ENCODE assay signal across 9 mouse cellular contexts in genomic region chr8:69329289-69329688, GRCm38 (mm10). TPM values are rescaled to one million over a fixed set of nuclear protein-coding genes. Genes with fewer than 3 reads are reported as not detected.
DNase-seq lines count a peak whose midpoint lies in the region; ATAC-seq and TF ChIP-seq lines count a peak whose summit lies in the region.
"Not testable (repeated sequence)": the region's sequence is repeated elsewhere in the genome, so short reads cannot be mapped to it uniquely, and the experiment has no call there.
"Had no signal": no experiment of that assay in that cellular context is flagged by ENCODE, and none has a peak within 500 bp of the region (broad histone marks: within the 10 kb centered on the region; RNA-seq: fewer than 3 reads in every experiment).

No protein-coding gene starts in this region.

- WGBS in forebrain, embryonic 16.5 days: 60% methylated on average over 6 of the region's 6 CpGs
- WGBS in hindbrain, embryonic 11.5 days: 70% methylated on average over 6 of the region's 6 CpGs
- 56% methylated on average over 6 of the region's 6 CpGs for WGBS in kidney, embryonic 15.5 days
- 20% methylated on average over 6 of the region's 6 CpGs for WGBS in liver, embryonic 13.5 days (ENCODE audit: insufficient replicate concordance)
- WGBS in midbrain, embryonic 11.5 days: 65% methylated on average over 6 of the region's 6 CpGs

- DNase-seq in embryo, embryonic 9.5 days (ENCODE audit: extremely low spot score): peak; percentile 1
- DNase-seq in hindbrain, embryonic 11.5 days (ENCODE audit: low spot score); liver, embryonic 13.5 days; midbrain, embryonic 11.5 days (ENCODE audit: low spot score, missing footprints): not testable (repeated sequence)
- DNase-seq in retina, embryonic 14.5 days (ENCODE audit: low spot score): peak; percentile 6

- H3K27ac ChIP-seq in forebrain, embryonic 16.5 days (ENCODE audit: low read length); hindbrain, embryonic 11.5 days (ENCODE audit: low read depth, low read length); liver, embryonic 13.5 days; midbrain, embryonic 11.5 days (ENCODE audit: low read depth, low read length): not testable (repeated sequence)
- H3K27ac ChIP-seq in kidney, embryonic 15.5 days: 0 out of 2 replicates have a peak overlapping the region, but pooled peaks have one; percentile 22

- H3K36me3 ChIP-seq in E14TG2a.4 (ENCODE audit: insufficient read depth, low read length); forebrain, embryonic 16.5 days (ENCODE audit: control insufficient read depth, insufficient read depth); hindbrain, embryonic 11.5 days (ENCODE audit: control insufficient read depth, insufficient read depth, low read length); kidney, embryonic 15.5 days; liver, embryonic 13.5 days; midbrain, embryonic 11.5 days (ENCODE audit: control insufficient read depth, insufficient read depth, low read length): not testable (repeated sequence)

- not testable (repeated sequence) for H3K27me3 ChIP-seq in E14TG2a.4 (ENCODE audit: insufficient read depth, low read length); forebrain, embryonic 16.5 days (replicated peaks; ENCODE audit: control insufficient read depth, insufficient read depth, low read length); hindbrain, embryonic 11.5 days (ENCODE audit: control insufficient read depth, insufficient read depth, low read length); kidney, embryonic 15.5 days; liver, embryonic 13.5 days; midbrain, embryonic 11.5 days (ENCODE audit: control insufficient read depth, insufficient read depth, low read length)

- H3K9me3 ChIP-seq in E14TG2a.4 (ENCODE audit: low read length); forebrain, embryonic 16.5 days (ENCODE audit: control insufficient read depth, low read length); hindbrain, embryonic 11.5 days (ENCODE audit: control insufficient read depth, low read length); kidney, embryonic 15.5 days (replicated peaks); liver, embryonic 13.5 days (replicated peaks); midbrain, embryonic 11.5 days (ENCODE audit: control insufficient read depth, low read length): not testable (repeated sequence)

- H3K4me1 ChIP-seq in E14TG2a.4 (replicated peaks; ENCODE audit: low read depth, low read length); forebrain, embryonic 16.5 days (replicated peaks; ENCODE audit: control insufficient read depth, insufficient read depth, low read length); hindbrain, embryonic 11.5 days (replicated peaks; ENCODE audit: control insufficient read depth, insufficient read depth, low read length); kidney, embryonic 15.5 days; liver, embryonic 13.5 days (replicated peaks); midbrain, embryonic 11.5 days (ENCODE audit: control insufficient read depth, insufficient read depth, low read length): not testable (repeated sequence)

- H3K4me2 ChIP-seq in forebrain, embryonic 16.5 days (ENCODE audit: low read length): peak overlapping the region; percentile 69
- peak overlapping the region; percentile 47 for H3K4me2 ChIP-seq in hindbrain, embryonic 11.5 days (replicated peaks; ENCODE audit: low read depth, low read length)
- peak overlapping the region; percentile 67 for H3K4me2 ChIP-seq in kidney, embryonic 15.5 days
- peak overlapping the region; percentile 65 for H3K4me2 ChIP-seq in liver, embryonic 13.5 days
- peak overlapping the region; percentile 52 for H3K4me2 ChIP-seq in midbrain, embryonic 11.5 days

- ATAC-seq in forebrain, embryonic 16.5 days; hindbrain, embryonic 11.5 days (ENCODE audit: low FRiP score); kidney, embryonic 15.5 days (replicated peaks; ENCODE audit: low FRiP score); liver, embryonic 13.5 days (ENCODE audit: low read depth); midbrain, embryonic 11.5 days (ENCODE audit: low FRiP score): not testable (repeated sequence)

- peak overlapping the region; percentile 60 for H3K9ac ChIP-seq in forebrain, embryonic 16.5 days (replicated peaks; ENCODE audit: low read depth, low read length)
- H3K9ac ChIP-seq in hindbrain, embryonic 11.5 days (ENCODE audit: low read depth, low read length); liver, embryonic 13.5 days: not testable (repeated sequence)
- H3K9ac ChIP-seq in kidney, embryonic 15.5 days: peak overlapping the region; percentile 35
- H3K9ac ChIP-seq in midbrain, embryonic 11.5 days (ENCODE audit: low read length): peak overlapping the region; percentile 54

- TF ChIP-seq CTCF in E14TG2a.4 (conservative IDR thresholded peaks at IDR 0.05; ENCODE audit: low read length): not testable (repeated sequence)

- peak overlapping the region; percentile 41 for H3K4me3 ChIP-seq in E14TG2a.4 (replicated peaks; ENCODE audit: low read length)
- H3K4me3 ChIP-seq in forebrain, embryonic 16.5 days (replicated peaks; ENCODE audit: low read length): peak overlapping the region; percentile 42
- peak overlapping the region; percentile 21 for H3K4me3 ChIP-seq in hindbrain, embryonic 11.5 days (ENCODE audit: low read depth, low read length)
- H3K4me3 ChIP-seq in kidney, embryonic 15.5 days (replicated peaks): peak overlapping the region; percentile 43
- peak overlapping the region; percentile 37 for H3K4me3 ChIP-seq in liver, embryonic 13.5 days (replicated peaks)
- peak overlapping the region; percentile 22 for H3K4me3 ChIP-seq in midbrain, embryonic 11.5 days (ENCODE audit: low read depth, low read length)

RNA-seq across cellular contexts. Expression of gene D130040H23Rik, which starts 58.4 kb away (rescaled TPM):
- polyA plus RNA-seq in forebrain, embryonic 16.5 days (2015; fragmentation: Nextera tagmentation; extraction: Ambion mirVana): 15.0 and 15.4 TPM in 2 replicates
- polyA plus RNA-seq in hindbrain, embryonic 11.5 days (2014; fragmentation: Nextera tagmentation; extraction: Ambion mirVana): 6.3 and 10.6 TPM in 2 replicates
- 5.5 and 5.7 TPM in 2 replicates for polyA plus RNA-seq in kidney, embryonic 15.5 days (2015; fragmentation: Nextera tagmentation; extraction: Ambion mirVana)
- polyA plus RNA-seq in liver, embryonic 13.5 days (2015; fragmentation: Nextera tagmentation; extraction: Ambion mirVana): 1.1 and 1.2 TPM in 2 replicates
- 5.1 and 6.6 TPM in 2 replicates for polyA plus RNA-seq in midbrain, embryonic 11.5 days (2014; fragmentation: Nextera tagmentation; extraction: Ambion mirVana)
- polyA plus RNA-seq: adrenal gland, adult 2 months had no signal
